Mouse (Mus musculus) MEL (cell line): ENCODE measurements around the gene Hdac1. TPM values are rescaled to one million over a fixed set of nuclear protein-coding genes. Genes with fewer than 3 reads are reported as not detected.

Source experiments
- DNase-seq: peaks from one replicate; pipeline ENCODE4 v3.0.0; 2011; ENCODE audit warnings: low read depth, low spot score
- H3K27ac ChIP-seq: 2 replicates; pipeline ENCODE4 v1.5.1; 2012; ENCODE audit warnings: low read depth, mild to moderate bottlenecking, control low read depth, low read length, moderate library complexity; ENCODE audit not compliant: control insufficient read depth
- H3K27me3 ChIP-seq, 2 experiments: fragments of 150-350 bp in 1 of 2; sonication (generic) in 1 of 2; 2 replicates each; pipeline ENCODE4 v1.6.1; 2012; ENCODE audit warnings: low read length in 2 of 2, mild to moderate bottlenecking in 2 of 2, improper control_type of control experiment in 1 of 2, moderate library complexity in 1 of 2; ENCODE audit not compliant: insufficient read depth in 2 of 2, control insufficient read depth in 1 of 2
- H3K36me3 ChIP-seq, 2 experiments: 2 replicates each; pipeline ENCODE4 v1.6.1; 2012 to 2014; ENCODE audit warnings: low read length in 2 of 2, improper control_type of control experiment in 1 of 2, inconsistent platforms in 1 of 2, mild to moderate bottlenecking in 1 of 2; ENCODE audit not compliant: insufficient read depth in 2 of 2, control insufficient read depth in 1 of 2
- H3K4me1 ChIP-seq, 2 experiments: fragments of 150-350 bp in 1 of 2; sonication (generic) in 1 of 2; 2 replicates each; pipeline ENCODE4 v1.6.1; 2012; ENCODE audit warnings: low read length in 2 of 2, improper control_type of control experiment in 1 of 2, mild to moderate bottlenecking in 1 of 2; ENCODE audit not compliant: insufficient read depth in 2 of 2, control insufficient read depth in 1 of 2
- H3K4me3 ChIP-seq, 2 experiments: fragments of 150-350 bp in 1 of 2; sonication (generic) in 1 of 2; 2 replicates each; pipeline ENCODE4 v1.5.1; 2012; ENCODE audit warnings: low read depth in 2 of 2, low read length in 2 of 2, mild to moderate bottlenecking in 2 of 2, moderate library complexity in 2 of 2, control low read depth in 1 of 2, improper control_type of control experiment in 1 of 2; ENCODE audit not compliant: control insufficient read depth in 1 of 2, insufficient read depth in 1 of 2
- H3K79me2 ChIP-seq: 2 replicates; pipeline ENCODE4 v1.6.1; 2012; ENCODE audit warnings: mild to moderate bottlenecking, low read length, moderate library complexity; ENCODE audit not compliant: control insufficient read depth, poor library complexity, insufficient read depth
- H3K9ac ChIP-seq: 2 replicates; pipeline ENCODE4 v1.6.1; 2012; ENCODE audit warnings: low read depth, mild to moderate bottlenecking, control low read depth, low read length, moderate library complexity; ENCODE audit not compliant: control insufficient read depth, poor library complexity, severe bottlenecking
- H3K9me3 ChIP-seq: fragments of 150-350 bp; sonication (generic); replicated peaks from 2 replicates; pipeline ENCODE4 v1.6.1; 2012; ENCODE audit warnings: mild to moderate bottlenecking, low read length, improper control_type of control experiment, moderate library complexity; ENCODE audit not compliant: insufficient read depth
- BHLHE40 ChIP-seq: IDR thresholded peaks from 2 replicates; pipeline ENCODE4 v1.6.1; 2012; ENCODE audit warnings: low read depth, mild to moderate bottlenecking, inconsistent platforms, low read length, improper control_type of control experiment, borderline replicate concordance
- CTCF ChIP-seq, 3 experiments: IDR thresholded peaks in 2 of 3; conservative IDR thresholded peaks in 1 of 3; 2 replicates each; pipeline ENCODE4 v1.5.1; 2011 to 2012; ENCODE audit warnings: low read length in 3 of 3, low read depth in 2 of 3, mild to moderate bottlenecking in 2 of 3, improper control_type of control experiment in 1 of 3, inconsistent platforms in 1 of 3, mixed read lengths in 1 of 3, moderate library complexity in 1 of 3; ENCODE audit not compliant: control insufficient read depth in 1 of 3, insufficient read depth in 1 of 3, poor library complexity in 1 of 3, severe bottlenecking in 1 of 3
- E2F4 ChIP-seq: IDR thresholded peaks from 2 replicates; pipeline ENCODE4 v1.6.1; 2011; ENCODE audit warnings: low read depth, low read length, improper control_type of control experiment, borderline replicate concordance
- ETS1 ChIP-seq: IDR thresholded peaks from 2 replicates; pipeline ENCODE4 v1.6.1; 2012; ENCODE audit warnings: low read depth, mild to moderate bottlenecking, inconsistent platforms, low read length, improper control_type of control experiment, moderate library complexity
- GABPA ChIP-seq: IDR thresholded peaks from 2 replicates; pipeline ENCODE4 v1.6.1; 2012; ENCODE audit warnings: low read depth, mild to moderate bottlenecking, inconsistent platforms, low read length, improper control_type of control experiment, moderate library complexity
- GATA1 ChIP-seq: IDR thresholded peaks from 2 replicates; pipeline ENCODE4 v1.6.1; 2011; ENCODE audit warnings: low read depth, low read length, improper control_type of control experiment
- NELFE ChIP-seq: IDR thresholded peaks from 2 replicates; pipeline ENCODE4 v1.6.1; 2011; ENCODE audit warnings: low read depth, low read length, improper control_type of control experiment
- TAL1 ChIP-seq: IDR thresholded peaks from 2 replicates; pipeline ENCODE4 v1.6.1; 2012; ENCODE audit warnings: mild to moderate bottlenecking, inconsistent platforms, low read length, moderate library complexity, mixed read lengths
- ZNF384 ChIP-seq: IDR thresholded peaks from 2 replicates; pipeline ENCODE4 v1.6.1; 2012; ENCODE audit warnings: low read depth, mild to moderate bottlenecking, inconsistent platforms, low read length, improper control_type of control experiment
- polyA plus RNA-seq, 2 experiments: library from polyadenylated mRNA; stranded (reverse) in 1 of 2; unstranded in 1 of 2; fragments of >175 nt in 1 of 2; fragments of >200 nt in 1 of 2; gene quantifications; 2 replicates each; pipeline versions ENCODE4 v1.2.1 to v1.2.4; 2012; ENCODE audit warnings: low replicate concordance in 2 of 2, low read depth in 1 of 2; ENCODE audit not compliant: insufficient read length in 2 of 2, insufficient read depth in 1 of 2, missing spikeins in 1 of 2
- total RNA-seq: library from RNA; depleted of rRNA; stranded (reverse); fragments of 300-350 nt; gene quantifications from 2 replicates; pipeline ENCODE4 v1.2.3, GENCODE M21; 2012

Gene Hdac1
- total and polyA plus RNA-seq, 3 experiments = 38.9 to 185 (median 108) TPM

- TF ChIP-seq BHLHE40 (no peak), TAL1 (peak; percentile 19; the same call in 1 of the 2 replicates)
- TF ChIP-seq, all 39 proteins: peak for 1
- Histone ChIP-seq H3K4me1 (no peaks in the 10 kb centered on the region), H3K36me3 (no peaks in the 10 kb centered on the region; a peak in 1 of 4 replicates), H3K9me3 (no peaks in the 10 kb centered on the region), H3K4me3 (no peak overlapping the region), H3K27me3 (no peaks in the 10 kb centered on the region), H3K9ac (no peak overlapping the region), H3K79me2 (no peaks in the 10 kb centered on the region; the same call in 1 of the 2 replicates), H3K27ac (no peak overlapping the region)
- no peak for DNase-seq
These were observed 46.4 kb upstream of the Hdac1 start for GRCm38 (mm10) chr4:129588865-129589264.

GRCm38 (mm10) chr4:129586943-129587342 lies 44.4 kb upstream of the Hdac1 start:
- Histone ChIP-seq H3K4me3 (no peak overlapping the region), H3K27ac (no peak overlapping the region), H3K9ac (no peak overlapping the region), H3K4me1 (0 out of 4 replicates have a peak, but pooled peaks cover 0 to 3% of the 10 kb centered on the region in 2 experiments), H3K36me3 (no peaks in the 10 kb centered on the region; a peak in 1 of 4 replicates), H3K9me3 (no peaks in the 10 kb centered on the region), H3K27me3 (no peaks in the 10 kb centered on the region), H3K79me2 (no peaks in the 10 kb centered on the region; the same call in 1 of the 2 replicates)
- TF ChIP-seq BHLHE40 (no peak), ZNF384 (no peak), CTCF (IDR thresholded peaks at IDR 0.05 in 2 of 3, conservative IDR thresholded peaks at IDR 0.05 in 1 of 3; ENCODE audit: control insufficient read depth in 1 of 3, insufficient read depth in 1 of 3, low read depth in 2 of 3, low read length in 3 of 3, poor library complexity in 1 of 3, severe bottlenecking in 1 of 3) (no peak), GATA1 (no peak), NELFE (no peak), ETS1 (no peak), GABPA (no peak)
- DNase-seq = no peak

- Histone ChIP-seq H3K27me3 (no peaks in the 10 kb centered on the region), H3K9ac (peak overlapping the region; percentile 64), H3K27ac (0 out of 2 replicates have a peak overlapping the region, but pooled peaks have one; percentile 25), H3K79me2 (no peaks in the 10 kb centered on the region; the same call in 1 of the 2 replicates), H3K36me3 (no peaks in the 10 kb centered on the region), H3K4me3 (peak overlapping the region; percentile 58 to 63), H3K9me3 (no peaks in the 10 kb centered on the region), H3K4me1 (0 out of 4 replicates have a peak, but pooled peaks cover 0 to 3% of the 10 kb centered on the region in 2 experiments)
- TF ChIP-seq NELFE = 0 out of 2 replicates have a peak, but pooled peaks have one; percentile 1
- TF ChIP-seq E2F4 = no peak
- peak; percentile 65 for DNase-seq
These were observed 43.3 kb upstream of the Hdac1 start for GRCm38 (mm10) chr4:129585773-129586172.
